Mouse (Mus musculus) midbrain, postnatal 0 days (tissue): ENCODE measurements around the gene Gnpat. TPM values are rescaled to one million over a fixed set of nuclear protein-coding genes. Genes with fewer than 3 reads are reported as not detected.

ENCODE experiments used
- ATAC-seq: fragments of 200-750 bp; cut with Nextera tagmentation; 2 replicates; pipeline ENCODE4 v1.8.0; 2017; ENCODE audit warnings: moderate number of reproducible peaks, mild to moderate bottlenecking, moderate TSS enrichment, moderate library complexity; ENCODE audit not compliant: low FRiP score
- DNase-seq: peaks from one replicate; pipeline ENCODE4 v3.0.0-alpha.2; 2015; ENCODE audit warnings: low spot score
- H3K27ac ChIP-seq: fragments of 300-500 bp; sonication (generic); 2 replicates; pipeline ENCODE4 v1.5.1; 2014; ENCODE audit warnings: low read depth, mild to moderate bottlenecking, low read length, mixed read lengths
- H3K27me3 ChIP-seq: fragments of 300-500 bp; sonication (generic); 2 replicates; pipeline ENCODE4 v1.6.1; 2014; ENCODE audit warnings: low read length, control low read depth, mixed read lengths; ENCODE audit not compliant: insufficient read depth
- H3K36me3 ChIP-seq: fragments of 300-500 bp; sonication (generic); 2 replicates; pipeline ENCODE4 v1.6.1; 2014; ENCODE audit warnings: low read length, control low read depth, mixed read lengths; ENCODE audit not compliant: insufficient read depth
- H3K4me1 ChIP-seq: fragments of 300-500 bp; sonication (generic); 2 replicates; pipeline ENCODE4 v1.6.1; 2014; ENCODE audit warnings: mild to moderate bottlenecking, control low read depth, antibody characterized with exemption, low read length, mixed read lengths; ENCODE audit not compliant: insufficient read depth
- H3K4me2 ChIP-seq: fragments of 300-500 bp; sonication (generic); 2 replicates; pipeline ENCODE4 v1.6.1; 2014; ENCODE audit warnings: low read depth, mild to moderate bottlenecking, low read length, mixed read lengths; ENCODE audit not compliant: poor library complexity, severe bottlenecking
- H3K4me3 ChIP-seq: fragments of 300-500 bp; sonication (generic); 2 replicates; pipeline ENCODE4 v1.5.1; 2014; ENCODE audit warnings: low read depth, mild to moderate bottlenecking, low read length, moderate library complexity
- H3K9ac ChIP-seq: fragments of 300-500 bp; sonication (generic); replicated peaks from 2 replicates; pipeline ENCODE4 v1.6.1; 2014; ENCODE audit warnings: mild to moderate bottlenecking, low read length, moderate library complexity, mixed read lengths; ENCODE audit not compliant: poor library complexity, severe bottlenecking
- H3K9me3 ChIP-seq: fragments of 300-500 bp; sonication (generic); 2 replicates; pipeline ENCODE4 v1.6.1; 2016; ENCODE audit warnings: low read length, control low read depth
- CTCF ChIP-seq: IDR thresholded peaks from 2 replicates; pipeline ENCODE4 v1.5.1; 2016; ENCODE audit warnings: antibody characterized with exemption, mild to moderate bottlenecking
- WGBS: fragments of 180-500 bp; shearing (Covaris S2); extraction: QIAGEN DNeasy Blood & Tissue Kit; methylation state at CpG from one replicate; pipeline ENCODE4 v1.1.7; 2014; 5-methylcytosine and 5-hydroxymethylcytosine counted together
- polyA plus RNA-seq: library from polyadenylated mRNA; unstranded; fragments of >200 nt; fragmentation: Nextera tagmentation; extraction: Ambion mirVana; gene quantifications from 2 replicates; pipeline ENCODE4 v1.2.1, GENCODE M21; 2015
- total RNA-seq: library from RNA; depleted of rRNA; stranded (reverse); fragments of >200 nt; gene quantifications from 2 replicates; pipeline ENCODE4 v1.2.3, GENCODE M21; 2014

Gene Gnpat
- total and polyA plus RNA-seq, 2 experiments from 2014 or later: 45.1 to 48.2 TPM

DNA sequence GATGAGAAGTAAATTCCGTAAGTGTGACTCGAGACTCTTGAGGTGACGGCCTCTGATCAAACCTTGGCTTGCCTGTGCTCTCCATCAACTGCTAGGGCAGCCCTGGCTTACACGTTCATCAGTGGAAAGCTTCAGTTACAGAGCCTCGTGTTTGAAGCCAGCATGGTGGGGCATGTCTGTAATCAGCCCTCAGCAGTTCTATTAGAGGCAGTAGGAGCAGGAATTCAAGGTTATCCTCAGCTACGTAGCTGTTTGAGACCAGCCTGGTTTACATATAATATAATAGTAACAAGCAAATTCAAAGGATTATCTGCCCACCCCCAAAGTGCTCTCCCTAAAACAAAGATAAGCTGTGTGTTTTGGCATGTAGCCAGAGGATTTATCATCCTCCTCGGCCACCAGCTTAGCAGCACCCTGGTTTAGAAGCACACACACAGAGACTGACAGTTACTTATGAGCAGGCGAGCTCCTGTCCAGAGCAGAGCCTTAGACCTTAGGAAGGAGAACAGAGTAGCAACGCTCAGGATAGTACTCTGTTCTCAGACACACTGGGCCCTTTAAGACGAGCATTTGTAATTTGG is 16.2 kb downstream of the Gnpat start:
- Histone ChIP-seq H3K9me3 (no peaks in the 10 kb centered on the region), H3K36me3 (peaks cover 80% of the 10 kb centered on the region), H3K4me1 (no peaks in the 10 kb centered on the region), H3K4me3 (no peak overlapping the region), H3K9ac (no peak overlapping the region), H3K27ac (no peak overlapping the region), H3K27me3 (no peaks in the 10 kb centered on the region), H3K4me2 (no peak overlapping the region)
- no peak for ATAC-seq
- 83% methylated on average over 10 of the region's 10 CpGs for WGBS
- no peak for TF ChIP-seq CTCF
- DNase-seq: no peak

DNA sequence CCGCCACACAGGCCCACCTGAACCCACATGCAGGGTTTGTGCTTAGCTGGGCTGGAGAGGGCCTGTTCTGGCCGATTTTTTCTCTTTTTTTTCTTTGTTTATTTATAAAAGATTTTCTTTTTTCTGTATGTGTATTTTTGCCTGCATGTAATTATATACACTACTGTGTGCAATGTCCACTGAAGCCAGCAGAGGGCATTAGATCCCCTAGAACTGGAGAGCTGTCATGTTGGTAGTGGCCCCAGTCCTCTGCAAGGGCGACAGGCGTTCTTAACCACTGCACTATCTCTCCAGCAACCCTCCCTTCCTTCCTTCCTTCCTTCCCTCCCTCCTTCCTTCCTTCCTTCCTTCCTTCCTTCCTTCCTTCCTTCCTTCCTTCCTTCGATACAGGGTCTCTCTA is 25.6 kb downstream of the Gnpat start:
- Histone ChIP-seq H3K9me3 (no peaks in the 10 kb centered on the region), H3K4me1 (no peaks in the 10 kb centered on the region), H3K36me3 (peaks cover 60% of the 10 kb centered on the region), H3K27me3 (no peaks in the 10 kb centered on the region), H3K27ac (no peak overlapping the region), H3K4me3 (no peak overlapping the region), H3K9ac (no peak overlapping the region), H3K4me2 (no peak overlapping the region)
- 95% methylated on average over 5 of the region's 5 CpGs for WGBS
- peak; percentile 46 for TF ChIP-seq CTCF
- DNase-seq (no peak), ATAC-seq (no peak)

DNA sequence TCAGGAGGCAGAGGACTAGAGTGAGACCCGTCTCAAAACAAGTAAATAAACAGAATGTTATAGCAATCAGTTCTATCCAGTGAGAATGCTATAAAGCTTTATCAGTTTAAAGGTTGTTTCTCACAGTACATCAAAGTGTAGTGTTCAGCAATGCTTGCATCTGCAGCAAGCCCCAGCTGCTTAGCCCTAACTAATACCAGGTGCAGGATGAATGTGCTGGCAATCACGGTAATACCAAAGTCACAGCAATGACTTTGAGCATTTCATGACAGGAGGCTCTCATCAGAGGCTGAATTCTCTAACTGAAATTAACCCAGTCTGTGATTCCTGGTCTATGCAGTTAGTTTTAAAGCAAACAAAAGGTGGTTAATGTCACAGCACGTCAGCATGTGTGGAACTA is 29.8 kb downstream of the Gnpat start:
- Histone ChIP-seq H3K36me3 (peaks cover 30% of the 10 kb centered on the region), H3K27ac (no peak overlapping the region), H3K4me2 (no peak overlapping the region), H3K27me3 (no peaks in the 10 kb centered on the region), H3K4me1 (peaks cover 6% of the 10 kb centered on the region; the same call in 1 of the 2 replicates), H3K9me3 (no peaks in the 10 kb centered on the region), H3K9ac (no peak overlapping the region), H3K4me3 (no peak overlapping the region)
- DNase-seq: no peak
- no peak for ATAC-seq
- TF ChIP-seq CTCF: no peak
- 77% methylated on average over 3 of the region's 3 CpGs for WGBS

DNA sequence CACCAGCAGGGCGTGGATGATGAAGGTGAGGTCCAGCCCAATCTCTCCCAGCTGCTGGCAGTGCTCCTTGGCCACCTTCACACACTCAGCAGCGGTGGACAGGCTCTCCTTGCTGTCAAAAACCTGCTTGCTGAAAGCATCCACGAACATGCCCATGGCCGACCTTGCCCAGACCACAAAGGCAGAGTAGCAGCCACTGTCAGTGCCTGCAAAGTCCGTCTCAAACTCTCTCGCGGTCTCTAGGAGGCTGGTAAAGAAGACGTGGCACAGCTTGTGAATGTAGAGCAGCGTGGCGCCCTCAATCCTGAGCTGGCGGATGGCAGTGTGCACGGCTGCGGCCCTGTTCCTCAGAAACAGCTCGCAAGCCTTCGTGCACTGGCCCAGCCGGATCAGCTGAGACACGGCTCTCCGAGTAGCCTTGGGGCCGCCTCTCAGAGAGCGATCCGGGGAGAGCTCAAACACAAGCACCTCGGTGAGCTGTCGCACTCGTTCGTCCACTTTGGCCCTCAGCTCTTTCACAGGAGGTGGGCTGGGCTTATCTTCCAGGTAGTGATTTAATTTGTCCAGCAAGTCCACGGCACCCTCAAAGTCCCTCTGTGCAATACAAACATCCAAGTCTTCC is 33.3 kb downstream of the Gnpat start:
- Histone ChIP-seq H3K4me2 (peak overlapping the region; percentile 91), H3K36me3 (peaks cover 17% of the 10 kb centered on the region), H3K9me3 (no peaks in the 10 kb centered on the region), H3K4me3 (peak overlapping the region; percentile 76), H3K4me1 (peaks cover 11% of the 10 kb centered on the region), H3K27ac (peak overlapping the region; percentile 91), H3K9ac (peak overlapping the region; percentile 87), H3K27me3 (no peaks in the 10 kb centered on the region)
- DNase-seq (no peak), ATAC-seq (no peak)
- 85% methylated on average over 26 of the region's 26 CpGs for WGBS
- TF ChIP-seq CTCF: no peak

DNA sequence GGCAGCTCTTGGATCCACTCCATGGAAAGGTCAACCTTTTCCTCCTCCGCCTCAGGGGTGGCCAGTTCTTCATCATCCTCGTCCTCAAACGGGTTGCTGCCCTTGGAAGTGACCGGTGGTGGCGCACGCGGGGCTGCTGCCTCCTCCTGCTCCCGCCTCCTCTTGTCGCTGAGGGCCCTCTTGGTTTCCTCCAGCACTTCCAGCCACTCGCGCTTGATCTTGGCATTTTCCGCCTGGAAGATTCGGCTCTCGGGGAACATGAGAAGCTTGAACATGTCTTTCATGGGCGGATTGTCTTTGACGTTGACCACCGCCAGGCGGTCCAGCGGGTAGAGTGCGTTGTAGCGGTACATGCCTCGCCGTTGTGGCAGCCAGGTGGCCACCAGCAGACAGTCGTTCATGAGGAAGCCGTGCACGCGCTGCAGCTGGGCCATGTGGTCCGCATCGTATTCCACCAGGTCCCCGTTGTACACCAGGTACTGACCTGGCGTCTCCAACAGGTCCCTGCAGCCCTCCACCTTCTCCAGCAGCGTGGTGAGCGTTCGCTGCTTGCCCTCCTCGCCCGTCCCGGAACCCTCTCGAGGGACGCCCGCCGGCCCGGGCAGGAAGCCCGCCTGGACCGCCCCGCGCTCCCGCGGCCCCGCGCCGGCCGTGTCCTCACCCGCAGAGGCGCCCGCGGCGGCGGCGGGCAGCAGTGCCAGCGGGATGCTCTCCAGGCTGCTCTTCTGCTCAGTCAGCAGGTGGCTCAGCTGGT is 34.0 kb downstream of the Gnpat start:
- H3K36me3 ChIP-seq: peaks cover 21% of the 10 kb centered on the region
- 1% methylated on average over 60 of the region's 60 CpGs for WGBS

More for the DNA sequence above, 34.0 kb downstream of the Gnpat start:
- H3K4me3 ChIP-seq: peak overlapping the region; percentile 76
- ATAC-seq: peak; percentile 38
- H3K27ac ChIP-seq: peak overlapping the region; percentile 91
- peak overlapping the region; percentile 87 for H3K9ac ChIP-seq
- no peaks in the 10 kb centered on the region for H3K27me3 ChIP-seq
- no peaks in the 10 kb centered on the region for H3K9me3 ChIP-seq
- H3K4me2 ChIP-seq: peak overlapping the region; percentile 91
- peaks cover 11% of the 10 kb centered on the region for H3K4me1 ChIP-seq
- peak; percentile 75 for DNase-seq
- TF ChIP-seq CTCF: peak; percentile 70
